Mouse (Mus musculus) megakaryocyte-erythroid progenitor cell, adult 5 weeks (primary cell): Measurements from ENCODE around the gene C1qtnf12. TPM values are rescaled to one million over a fixed set of nuclear protein-coding genes. Genes with fewer than 3 reads are reported as not detected.

Experiments used
- polyA plus RNA-seq: library from polyadenylated mRNA; stranded (reverse); fragments of >175 nt; gene quantifications from 2 replicates; pipeline ENCODE4 v1.2.3, GENCODE M21; 2012

Gene C1qtnf12
- 287 and 293 TPM in 2 replicates for polyA plus RNA-seq

DNA sequence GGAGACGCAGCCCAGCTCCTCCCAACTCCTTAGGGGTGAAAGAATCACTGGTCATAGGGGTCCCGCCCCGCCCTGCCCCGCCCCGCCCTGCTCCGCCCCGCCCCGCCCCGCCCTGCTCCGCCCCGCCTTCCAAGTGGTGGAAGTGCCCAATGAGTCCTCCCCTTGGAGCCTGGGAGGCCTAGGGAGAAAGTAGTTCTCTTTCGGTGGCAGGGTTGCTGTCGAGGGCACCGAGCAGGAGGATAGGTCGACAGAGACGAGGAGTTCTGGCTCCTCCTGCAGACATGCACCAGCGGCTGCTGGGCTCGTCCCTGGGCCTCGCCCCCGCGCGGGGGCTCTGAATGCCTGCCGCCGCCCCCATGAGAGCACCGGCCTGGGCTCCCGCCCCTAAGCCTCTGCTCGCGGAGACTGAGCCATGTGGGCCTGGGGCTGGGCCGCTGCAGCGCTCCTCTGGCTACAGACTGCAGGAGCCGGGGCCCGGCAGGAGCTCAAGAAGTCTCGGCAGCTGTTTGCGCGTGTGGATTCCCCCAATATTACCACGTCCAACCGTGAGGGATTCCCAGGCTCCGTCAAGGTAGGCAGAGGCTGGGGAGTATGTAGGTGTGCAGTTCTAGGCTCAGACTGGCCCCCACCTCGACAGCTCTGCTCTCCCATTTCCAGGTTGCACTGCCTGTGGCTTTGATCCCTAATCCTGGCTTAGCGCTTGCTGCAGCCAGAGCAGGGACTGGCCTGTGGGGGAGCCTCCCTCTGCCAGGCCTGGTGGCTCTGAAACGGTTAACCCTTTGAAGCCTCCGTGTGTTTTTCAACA lies at the start of gene C1qtnf12:
C1qtnf12 (plus strand) TSS at position 152 of the 805 bp plus-strand sequence.

DNA sequence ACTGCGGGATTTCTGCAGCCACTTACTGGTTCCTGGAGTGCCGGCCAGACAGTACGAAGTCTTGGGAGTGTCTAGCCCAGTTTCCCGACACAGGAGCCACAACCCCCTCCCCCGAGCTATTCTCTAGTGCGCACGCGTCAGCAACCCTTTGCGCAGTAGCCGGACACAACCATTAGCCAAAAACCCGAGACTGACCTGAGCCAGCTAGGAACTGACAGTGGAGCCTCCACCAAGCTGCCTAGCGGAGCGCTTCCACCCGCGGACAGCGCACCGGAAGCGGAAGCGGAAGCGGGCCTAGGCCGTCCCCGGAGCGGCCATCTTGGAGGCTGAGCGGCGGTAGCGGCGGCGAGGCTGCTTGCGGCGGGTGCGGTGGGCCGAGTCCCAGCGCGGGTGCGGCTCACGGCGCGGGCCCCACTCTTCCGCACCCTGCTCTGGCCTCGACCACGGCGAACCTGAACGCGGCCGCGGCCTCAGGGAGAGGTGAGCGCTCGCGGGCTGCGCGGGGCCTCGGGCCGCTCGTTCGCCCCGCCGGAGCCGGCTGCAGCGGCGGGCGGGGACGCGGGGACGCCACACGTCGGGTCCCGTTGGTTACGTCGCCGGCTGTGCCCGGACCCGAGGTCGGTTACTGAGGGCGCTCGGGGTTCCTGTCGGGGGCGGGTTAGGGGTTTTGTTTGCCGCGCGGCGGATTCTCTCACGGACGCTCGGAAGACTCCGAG lies 18.4 kb upstream of the C1qtnf12 start, which contains the start of gene Ube2j2:
Ube2j2 (plus strand) TSS at position 298 of the 716 bp plus-strand sequence.

DNA sequence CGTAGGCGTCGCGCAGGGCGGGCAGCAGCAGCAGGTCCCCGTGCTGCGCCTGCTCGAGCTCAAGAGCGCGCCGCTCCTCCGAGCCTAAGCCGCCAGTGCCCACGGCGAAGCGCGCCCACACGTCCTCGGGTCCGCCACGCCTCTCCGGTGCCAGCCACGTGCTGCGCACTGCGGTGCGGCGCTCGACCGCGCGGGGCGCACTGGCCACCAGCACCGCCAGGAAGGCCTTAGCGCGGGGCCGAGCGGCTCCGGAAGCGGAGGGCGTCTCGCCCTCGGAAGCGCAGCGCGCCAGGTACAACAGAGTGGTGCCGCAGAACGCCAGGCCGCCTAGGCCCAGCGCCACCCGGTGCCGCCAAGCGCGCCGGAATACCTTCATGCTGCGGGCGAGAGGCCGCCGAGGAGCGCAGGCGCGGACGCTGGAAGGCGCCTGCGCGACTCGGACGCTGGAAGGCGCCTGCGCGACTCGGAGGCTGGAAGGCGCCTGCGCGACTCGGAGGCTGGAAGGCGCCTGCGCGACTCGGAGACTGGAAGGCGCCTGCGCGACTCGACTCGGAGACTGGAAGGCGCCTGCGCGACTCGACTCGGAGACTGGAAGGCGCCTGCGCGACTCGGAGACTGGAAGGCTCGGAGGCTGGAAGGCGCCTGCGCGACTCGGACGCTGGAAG lies 30.3 kb downstream of the C1qtnf12 start, which contains the start of the genes B3galt6 and Sdf4:
B3galt6 (minus strand) TSS at position 409 of the 665 bp plus-strand sequence.
Sdf4 (plus strand) TSS at position 632 of the 665 bp plus-strand sequence.

DNA sequence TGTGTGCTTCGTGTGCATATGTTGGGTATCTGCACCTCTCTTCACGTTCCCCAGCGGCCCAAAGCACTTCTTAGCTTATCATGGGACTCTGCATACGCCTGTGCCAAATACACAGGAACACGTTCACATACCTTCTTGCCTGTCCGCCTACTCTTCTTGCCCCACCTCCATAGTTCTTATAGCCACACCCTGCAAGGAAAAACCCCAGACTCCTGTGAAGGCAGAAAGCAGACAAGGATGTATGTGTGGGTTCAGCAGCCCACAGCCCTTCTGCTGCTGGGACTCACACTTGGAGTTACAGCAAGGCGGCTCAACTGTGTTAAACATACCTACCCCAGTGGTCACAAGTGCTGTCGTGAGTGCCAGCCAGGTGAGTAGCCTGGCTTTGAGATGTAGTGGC lies 51.5 kb downstream of the C1qtnf12 start, which contains the start of gene Tnfrsf4:
Tnfrsf4 (plus strand) TSS at position 207 of the 400 bp plus-strand sequence.

Other genes with a start within 250 kb of the C1qtnf12 start
- gene Tmem240, start 227.5 kb upstream of the C1qtnf12 start, polyA plus RNA-seq = 0.53 and 1.3 TPM in 2 replicates
- gene Atad3a, start 201.2 kb upstream of the C1qtnf12 start, polyA plus RNA-seq = 56.6 and 80.5 TPM in 2 replicates
- gene Vwa1, start 187.6 kb upstream of the C1qtnf12 start, polyA plus RNA-seq = 0.02 and 0.09 TPM in 2 replicates
- not detected in 2 replicates for gene Tmem88b, start 176.4 kb upstream of the C1qtnf12 start, polyA plus RNA-seq
- 0.04 TPM in 1 of 2 replicates, not detected in the other for gene Ankrd65, start 171.9 kb upstream of the C1qtnf12 start, polyA plus RNA-seq
- 16.8 and 21.1 TPM in 2 replicates for gene Mrpl20, start 159.4 kb upstream of the C1qtnf12 start, polyA plus RNA-seq
- 31.6 and 49.6 TPM in 2 replicates for gene Ccnl2, start 149.8 kb upstream of the C1qtnf12 start, polyA plus RNA-seq
- 234 and 261 TPM in 2 replicates for gene Aurkaip1, start 131.0 kb upstream of the C1qtnf12 start, polyA plus RNA-seq
- 0.96 TPM in 1 of 2 replicates, not detected in the other for gene Mxra8, start 122.6 kb upstream of the C1qtnf12 start, polyA plus RNA-seq
- 103 and 130 TPM in 2 replicates for gene Dvl1, start 114.9 kb upstream of the C1qtnf12 start, polyA plus RNA-seq
- 0.14 and 0.22 TPM in 2 replicates for gene Tas1r3, start 99.0 kb upstream of the C1qtnf12 start, polyA plus RNA-seq
- 2.0 and 2.1 TPM in 2 replicates for gene Cptp, start 92.9 kb upstream of the C1qtnf12 start, polyA plus RNA-seq
- gene Ints11, start 92.8 kb upstream of the C1qtnf12 start, polyA plus RNA-seq = 14.7 and 15.3 TPM in 2 replicates
- 177 and 183 TPM in 2 replicates for gene Pusl1, start 70.5 kb upstream of the C1qtnf12 start, polyA plus RNA-seq
- gene Acap3, start 70.5 kb upstream of the C1qtnf12 start, polyA plus RNA-seq = 39.0 and 51.7 TPM in 2 replicates
- 133 and 159 TPM in 2 replicates for gene Ube2j2, start 18.5 kb upstream of the C1qtnf12 start, polyA plus RNA-seq
- 4.0 and 5.1 TPM in 2 replicates for gene B3galt6, start 30.3 kb downstream of the C1qtnf12 start, polyA plus RNA-seq
- 50.9 and 58.4 TPM in 2 replicates for gene Sdf4, start 30.6 kb downstream of the C1qtnf12 start, polyA plus RNA-seq
- gene Tnfrsf4, start 51.5 kb downstream of the C1qtnf12 start, polyA plus RNA-seq = 0.81 and 2.3 TPM in 2 replicates
- 4.2 and 7.2 TPM in 2 replicates for gene Tnfrsf18, start 63.8 kb downstream of the C1qtnf12 start, polyA plus RNA-seq
- not detected in 2 replicates for gene Ttll10, start 97.1 kb downstream of the C1qtnf12 start, polyA plus RNA-seq
- 9.0 and 10.3 TPM in 2 replicates for gene 9430015G10Rik, start 147.7 kb downstream of the C1qtnf12 start, polyA plus RNA-seq
- 0.26 and 0.55 TPM in 2 replicates for gene Rnf223, start 168.2 kb downstream of the C1qtnf12 start, polyA plus RNA-seq
- gene Agrn, start 235.2 kb downstream of the C1qtnf12 start, polyA plus RNA-seq = 7.6 and 9.0 TPM in 2 replicates
- 10.6 and 10.7 TPM in 2 replicates for gene Isg15, start 238.5 kb downstream of the C1qtnf12 start, polyA plus RNA-seq
- 2.0 and 2.5 TPM in 2 replicates for gene AW011738, start 241.0 kb downstream of the C1qtnf12 start, polyA plus RNA-seq